Mouse (Mus musculus) limb, embryonic 14.5 days (tissue): ENCODE measurements around the gene Hist1h2an. TPM values are rescaled to one million over a fixed set of nuclear protein-coding genes. Genes with fewer than 3 reads are reported as not detected.
A peak's percentile ranks its signal among the peaks of the same experiment; 100 is the strongest.
"Not testable (repeated sequence)": the region's sequence is repeated elsewhere in the genome, so short reads cannot be mapped to it uniquely, and the experiment has no call there.

Experiments
- ATAC-seq: fragments of 200-750 bp; cut with Nextera tagmentation; 2 replicates; pipeline ENCODE4 v1.8.0; 2017; ENCODE audit warnings: low read depth, moderate number of reproducible peaks, moderate TSS enrichment; ENCODE audit not compliant: low FRiP score
- DNase-seq: peaks from one replicate; pipeline ENCODE4 v3.0.0-alpha.2; 2015; ENCODE audit warnings: low spot score
- H3K27ac ChIP-seq: fragments of 300-500 bp; sonication (generic); replicated peaks from 2 replicates; pipeline ENCODE4 v1.5.1; 2014; ENCODE audit warnings: low read depth, mild to moderate bottlenecking, low read length, moderate library complexity, mixed read lengths
- H3K27me3 ChIP-seq: fragments of 300-500 bp; sonication (generic); 2 replicates; pipeline ENCODE4 v1.6.1; 2014; ENCODE audit warnings: low read length, mixed read lengths; ENCODE audit not compliant: control insufficient read depth, insufficient read depth
- H3K36me3 ChIP-seq: fragments of 300-500 bp; sonication (generic); 2 replicates; pipeline ENCODE4 v1.6.1; 2014; ENCODE audit warnings: mild to moderate bottlenecking, low read length, moderate library complexity, mixed read lengths; ENCODE audit not compliant: control insufficient read depth, insufficient read depth
- H3K4me1 ChIP-seq: fragments of 300-500 bp; sonication (generic); 2 replicates; pipeline ENCODE4 v1.6.1; 2014; ENCODE audit warnings: antibody characterized with exemption, low read length, mixed read lengths; ENCODE audit not compliant: control insufficient read depth, insufficient read depth
- H3K4me2 ChIP-seq: fragments of 300-500 bp; sonication (generic); replicated peaks from 2 replicates; pipeline ENCODE4 v1.6.1; 2014; ENCODE audit warnings: low read depth, mild to moderate bottlenecking, low read length, moderate library complexity; ENCODE audit not compliant: severe bottlenecking
- H3K4me3 ChIP-seq: fragments of 300-500 bp; sonication (generic); replicated peaks from 2 replicates; pipeline ENCODE4 v1.5.1; 2014; ENCODE audit warnings: low read length
- H3K9ac ChIP-seq: fragments of 300-500 bp; sonication (generic); 2 replicates; pipeline ENCODE4 v1.6.1; 2014; ENCODE audit warnings: mild to moderate bottlenecking, low read depth, low read length, moderate library complexity; ENCODE audit not compliant: severe bottlenecking
- H3K9me3 ChIP-seq: fragments of 300-500 bp; sonication (generic); 2 replicates; pipeline ENCODE4 v1.6.1; 2016; ENCODE audit warnings: low read length; ENCODE audit not compliant: control insufficient read depth
- POLR2A ChIP-seq: fragments of 200-500 bp; IDR thresholded peaks from 2 replicates; pipeline ENCODE4 v1.8.0; 2012; ENCODE audit warnings: inconsistent platforms, mild to moderate bottlenecking, moderate library complexity, borderline replicate concordance; ENCODE audit not compliant: insufficient read depth, insufficient read length; ENCODE audit errors: extremely low read depth
- WGBS: fragments of 180-500 bp; shearing (Covaris S2); extraction: QIAGEN DNeasy Blood & Tissue Kit; methylation state at CpG from one replicate; pipeline ENCODE4 v1.1.7; 2014; 5-methylcytosine and 5-hydroxymethylcytosine counted together
- microRNA-seq: library from miRNA; unstranded; fragments of <30 nt; microRNA quantifications from one replicate; pipeline ENCODE4, GENCODE M21; 2016
- polyA plus RNA-seq, 2 experiments: library from polyadenylated mRNA; depleted of rRNA in 1 of 2; stranded (reverse) in 1 of 2; unstranded in 1 of 2; fragments of >200 nt; fragmentation: Nextera tagmentation in 1 of 2; extraction: Ambion mirVana in 1 of 2; gene quantifications; 2 replicates each; pipeline versions ENCODE4 v1.2.1 to v1.2.3; 2012 to 2014

Gene Hist1h2an
- polyA plus RNA-seq, 2 experiments, result 6.1 to 9.3 TPM

- WGBS, result under 1% methylated on average over 44 of the region's 56 CpGs
- Histone ChIP-seq H3K4me1 (peaks cover 23% of the 10 kb centered on the region), H3K9ac (peak within 1 kb of the TSS; percentile 57), H3K4me2 (peak within 1 kb of the TSS; percentile 83), H3K27ac (peak within 1 kb of the TSS; percentile 94), H3K4me3 (peak within 1 kb of the TSS; percentile 52)
- H3K27me3 ChIP-seq, H3K36me3 ChIP-seq, H3K9me3 ChIP-seq: not testable (repeated sequence)
- TF ChIP-seq POLR2A, result peak; percentile 95; the same call in 1 of the 2 replicates
- peak; percentile 94 for DNase-seq
- peak; percentile 83 for ATAC-seq
These were observed 36.6 kb downstream of the Hist1h2an start, which contains the start of gene Hist1h4k for GRCm38 (mm10) chr13:21750159-21751017. Hist1h4k (minus strand) TSS chr13:21750505.

- no peaks in the 10 kb centered on the region for H3K27me3 ChIP-seq
- peak overlapping the region; percentile 94 for H3K27ac ChIP-seq
- H3K4me1 ChIP-seq, result peaks cover 20% of the 10 kb centered on the region
- DNase-seq, result peak; percentile 60
- peak overlapping the region; percentile 52 for H3K4me3 ChIP-seq
- H3K9ac ChIP-seq, result peak overlapping the region; percentile 57
- peak; percentile 28; the same call in 1 of the 2 replicates for TF ChIP-seq POLR2A
- H3K4me2 ChIP-seq, result peak overlapping the region; percentile 83
- no peaks in the 10 kb centered on the region for H3K9me3 ChIP-seq
- ATAC-seq, result no peak
- no peaks in the 10 kb centered on the region for H3K36me3 ChIP-seq
- WGBS, result 6% methylated on average over 5 of the region's 5 CpGs
These were observed 37.4 kb downstream of the Hist1h2an start for GRCm38 (mm10) chr13:21749387-21750158.

GRCm38 (mm10) chr13:21745006-21745405 is 42.0 kb downstream of the Hist1h2an start:
- ATAC-seq (no peak), DNase-seq (no peak)
- Histone ChIP-seq H3K27ac (no peak overlapping the region), H3K36me3 (no peaks in the 10 kb centered on the region), H3K4me3 (no peak overlapping the region), H3K9ac (no peak overlapping the region), H3K27me3 (no peaks in the 10 kb centered on the region), H3K4me1 (peaks cover 11% of the 10 kb centered on the region), H3K4me2 (no peak overlapping the region), H3K9me3 (no peaks in the 10 kb centered on the region)
- no peak for TF ChIP-seq POLR2A
- 90% methylated on average over 1 of the region's 1 CpGs for WGBS

Small RNA genes lying within 50 kb of the gene (microRNA-seq; reads per million reads assigned to microRNA genes)
- gene Gm19658 (not detected), gene Gm44346 (not detected), gene Gm44454 (not detected), gene Gm44466 (not detected)

Other genes starting within 250 kb of the Hist1h2an start
- not detected in 2 replicates for gene Olfr1366, start 244.4 kb downstream of the Hist1h2an start, polyA plus RNA-seq (2012; rRNA removed)
- 0.15 and 0.30 TPM in 2 replicates for gene Olfr1366, start 244.4 kb downstream of the Hist1h2an start, polyA plus RNA-seq (2014; fragmentation: Nextera tagmentation; extraction: Ambion mirVana)
- not detected in 2 replicates for gene Olfr1535, start 227.3 kb downstream of the Hist1h2an start, polyA plus RNA-seq (2012; rRNA removed)
- gene Olfr1535, start 227.3 kb downstream of the Hist1h2an start, polyA plus RNA-seq (2014; fragmentation: Nextera tagmentation; extraction: Ambion mirVana), result not detected in 2 replicates
- gene Olfr1364, start 205.5 kb downstream of the Hist1h2an start, polyA plus RNA-seq (2012; rRNA removed), result not detected in 2 replicates
- gene Olfr1364, start 205.5 kb downstream of the Hist1h2an start, polyA plus RNA-seq (2014; fragmentation: Nextera tagmentation; extraction: Ambion mirVana), result not detected in 2 replicates
- not detected in 2 replicates for gene Olfr1362, start 173.2 kb downstream of the Hist1h2an start, polyA plus RNA-seq (2012; rRNA removed)
- gene Olfr1362, start 173.2 kb downstream of the Hist1h2an start, polyA plus RNA-seq (2014; fragmentation: Nextera tagmentation; extraction: Ambion mirVana), result not detected in 2 replicates
- gene Olfr11, start 144.7 kb downstream of the Hist1h2an start, polyA plus RNA-seq (2012; rRNA removed), result not detected in 2 replicates
- gene Olfr11, start 144.7 kb downstream of the Hist1h2an start, polyA plus RNA-seq (2014; fragmentation: Nextera tagmentation; extraction: Ambion mirVana), result not detected in 2 replicates
- not detected in 2 replicates for gene Olfr1361, start 123.8 kb downstream of the Hist1h2an start, polyA plus RNA-seq (2012; rRNA removed)
- gene Olfr1361, start 123.8 kb downstream of the Hist1h2an start, polyA plus RNA-seq (2014; fragmentation: Nextera tagmentation; extraction: Ambion mirVana), result not detected in 2 replicates
- not detected in 2 replicates for gene Olfr1360, start 109.8 kb downstream of the Hist1h2an start, polyA plus RNA-seq (2012; rRNA removed)
- gene Olfr1360, start 109.8 kb downstream of the Hist1h2an start, polyA plus RNA-seq (2014; fragmentation: Nextera tagmentation; extraction: Ambion mirVana), result not detected in 2 replicates
- not detected in 2 replicates for gene Olfr1359, start 89.1 kb downstream of the Hist1h2an start, polyA plus RNA-seq (2012; rRNA removed)
- not detected in 2 replicates for gene Olfr1359, start 89.1 kb downstream of the Hist1h2an start, polyA plus RNA-seq (2014; fragmentation: Nextera tagmentation; extraction: Ambion mirVana)
- gene Hist1h2bl, start 71.1 kb downstream of the Hist1h2an start, polyA plus RNA-seq (2012; rRNA removed), result 15.9 and 20.8 TPM in 2 replicates
- 2.4 and 4.4 TPM in 2 replicates for gene Hist1h2bl, start 71.1 kb downstream of the Hist1h2an start, polyA plus RNA-seq (2014; fragmentation: Nextera tagmentation; extraction: Ambion mirVana)
- gene Hist1h2ai, start 70.8 kb downstream of the Hist1h2an start, polyA plus RNA-seq (2012; rRNA removed), result 17.5 and 34.8 TPM in 2 replicates
- 30.7 and 38.1 TPM in 2 replicates for gene Hist1h2ai, start 70.8 kb downstream of the Hist1h2an start, polyA plus RNA-seq (2014; fragmentation: Nextera tagmentation; extraction: Ambion mirVana)
- 34.5 and 61.8 TPM in 2 replicates for gene Hist1h3h, start 69.6 kb downstream of the Hist1h2an start, polyA plus RNA-seq (2012; rRNA removed)
- gene Hist1h3h, start 69.6 kb downstream of the Hist1h2an start, polyA plus RNA-seq (2014; fragmentation: Nextera tagmentation; extraction: Ambion mirVana), result 18.4 and 18.6 TPM in 2 replicates
- 15.1 and 19.3 TPM in 2 replicates for gene Hist1h2bm, start 65.2 kb downstream of the Hist1h2an start, polyA plus RNA-seq (2012; rRNA removed)
- gene Hist1h2bm, start 65.2 kb downstream of the Hist1h2an start, polyA plus RNA-seq (2014; fragmentation: Nextera tagmentation; extraction: Ambion mirVana), result 4.8 and 6.3 TPM in 2 replicates
- gene Hist1h4j, start 52.2 kb downstream of the Hist1h2an start, polyA plus RNA-seq (2012; rRNA removed), result 13.7 and 13.8 TPM in 2 replicates
- gene Hist1h4j, start 52.2 kb downstream of the Hist1h2an start, polyA plus RNA-seq (2014; fragmentation: Nextera tagmentation; extraction: Ambion mirVana), result 1.00 and 1.3 TPM in 2 replicates
- 22.1 and 22.3 TPM in 2 replicates for gene Hist1h4k, start 36.7 kb downstream of the Hist1h2an start, polyA plus RNA-seq (2012; rRNA removed)
- 1.4 and 4.0 TPM in 2 replicates for gene Hist1h4k, start 36.7 kb downstream of the Hist1h2an start, polyA plus RNA-seq (2014; fragmentation: Nextera tagmentation; extraction: Ambion mirVana)
- 26.8 and 28.1 TPM in 2 replicates for gene Hist1h2ak, start 33.4 kb downstream of the Hist1h2an start, polyA plus RNA-seq (2012; rRNA removed)
- gene Hist1h2ak, start 33.4 kb downstream of the Hist1h2an start, polyA plus RNA-seq (2014; fragmentation: Nextera tagmentation; extraction: Ambion mirVana), result 11.0 and 17.9 TPM in 2 replicates
- 15.3 and 18.4 TPM in 2 replicates for gene Hist1h2bn, start 33.1 kb downstream of the Hist1h2an start, polyA plus RNA-seq (2012; rRNA removed)
- 3.2 and 3.4 TPM in 2 replicates for gene Hist1h2bn, start 33.1 kb downstream of the Hist1h2an start, polyA plus RNA-seq (2014; fragmentation: Nextera tagmentation; extraction: Ambion mirVana)
- 5.9 and 6.7 TPM in 2 replicates for gene Hist1h1b, start 6.6 kb downstream of the Hist1h2an start, polyA plus RNA-seq (2012; rRNA removed)
- 8.9 and 13.0 TPM in 2 replicates for gene Hist1h1b, start 6.6 kb downstream of the Hist1h2an start, polyA plus RNA-seq (2014; fragmentation: Nextera tagmentation; extraction: Ambion mirVana)
- gene Hist1h3i, start 3.8 kb downstream of the Hist1h2an start, polyA plus RNA-seq (2012; rRNA removed), result 39.9 and 59.2 TPM in 2 replicates
- 142 and 166 TPM in 2 replicates for gene Hist1h3i, start 3.8 kb downstream of the Hist1h2an start, polyA plus RNA-seq (2014; fragmentation: Nextera tagmentation; extraction: Ambion mirVana)
- gene Hist1h2bp, start 243 bp upstream of the Hist1h2an start, polyA plus RNA-seq (2012; rRNA removed), result 1.8 and 2.2 TPM in 2 replicates
- 1.9 and 2.1 TPM in 2 replicates for gene Hist1h2bp, start 243 bp upstream of the Hist1h2an start, polyA plus RNA-seq (2014; fragmentation: Nextera tagmentation; extraction: Ambion mirVana)
- 18.4 and 18.7 TPM in 2 replicates for gene Hist1h2bq, start 23.0 kb upstream of the Hist1h2an start, polyA plus RNA-seq (2012; rRNA removed)
- 20.2 and 24.7 TPM in 2 replicates for gene Hist1h2bq, start 23.0 kb upstream of the Hist1h2an start, polyA plus RNA-seq (2014; fragmentation: Nextera tagmentation; extraction: Ambion mirVana)
- gene Hist1h2ao, start 23.2 kb upstream of the Hist1h2an start, polyA plus RNA-seq (2012; rRNA removed), result not detected in 2 replicates
- gene Hist1h2ao, start 23.2 kb upstream of the Hist1h2an start, polyA plus RNA-seq (2014; fragmentation: Nextera tagmentation; extraction: Ambion mirVana), result 2.1 TPM in 1 of 2 replicates, not detected in the other
- gene Hist1h4m, start 24.5 kb upstream of the Hist1h2an start, polyA plus RNA-seq (2012; rRNA removed), result not detected in 2 replicates
- not detected in 2 replicates for gene Hist1h4m, start 24.5 kb upstream of the Hist1h2an start, polyA plus RNA-seq (2014; fragmentation: Nextera tagmentation; extraction: Ambion mirVana)
- 30.3 and 31.8 TPM in 2 replicates for gene Hist1h4n, start 45.0 kb upstream of the Hist1h2an start, polyA plus RNA-seq (2012; rRNA removed)
- gene Hist1h4n, start 45.0 kb upstream of the Hist1h2an start, polyA plus RNA-seq (2014; fragmentation: Nextera tagmentation; extraction: Ambion mirVana), result 15.6 and 21.5 TPM in 2 replicates
- 60.6 and 133 TPM in 2 replicates for gene Hist1h2ap, start 46.3 kb upstream of the Hist1h2an start, polyA plus RNA-seq (2012; rRNA removed)
- gene Hist1h2ap, start 46.3 kb upstream of the Hist1h2an start, polyA plus RNA-seq (2014; fragmentation: Nextera tagmentation; extraction: Ambion mirVana), result 3,378 and 3,605 TPM in 2 replicates
- 7.1 and 24.1 TPM in 2 replicates for gene Hist1h2br, start 46.5 kb upstream of the Hist1h2an start, polyA plus RNA-seq (2012; rRNA removed)
- 19.2 and 25.2 TPM in 2 replicates for gene Hist1h2br, start 46.5 kb upstream of the Hist1h2an start, polyA plus RNA-seq (2014; fragmentation: Nextera tagmentation; extraction: Ambion mirVana)
- 7.5 and 8.3 TPM in 2 replicates for gene Zfp184, start 157.9 kb upstream of the Hist1h2an start, polyA plus RNA-seq (2012; rRNA removed)
- gene Zfp184, start 157.9 kb upstream of the Hist1h2an start, polyA plus RNA-seq (2014; fragmentation: Nextera tagmentation; extraction: Ambion mirVana), result 12.7 and 17.2 TPM in 2 replicates
- gene Pom121l2, start 194.0 kb upstream of the Hist1h2an start, polyA plus RNA-seq (2012; rRNA removed), result 0.09 and 0.17 TPM in 2 replicates
- gene Pom121l2, start 194.0 kb upstream of the Hist1h2an start, polyA plus RNA-seq (2014; fragmentation: Nextera tagmentation; extraction: Ambion mirVana), result 0.11 and 0.18 TPM in 2 replicates
- 1.1 and 1.6 TPM in 2 replicates for gene Prss16, start 222.5 kb upstream of the Hist1h2an start, polyA plus RNA-seq (2012; rRNA removed)
- 0.51 and 0.57 TPM in 2 replicates for gene Prss16, start 222.5 kb upstream of the Hist1h2an start, polyA plus RNA-seq (2014; fragmentation: Nextera tagmentation; extraction: Ambion mirVana)
- gene Hist1h2ah, start 248.3 kb upstream of the Hist1h2an start, polyA plus RNA-seq (2012; rRNA removed), result 5.5 and 14.9 TPM in 2 replicates
- 6.5 and 22.1 TPM in 2 replicates for gene Hist1h2ah, start 248.3 kb upstream of the Hist1h2an start, polyA plus RNA-seq (2014; fragmentation: Nextera tagmentation; extraction: Ambion mirVana)
- gene Hist1h2bk, start 248.7 kb upstream of the Hist1h2an start, polyA plus RNA-seq (2012; rRNA removed), result 24.6 and 30.5 TPM in 2 replicates
- 6.9 and 7.1 TPM in 2 replicates for gene Hist1h2bk, start 248.7 kb upstream of the Hist1h2an start, polyA plus RNA-seq (2014; fragmentation: Nextera tagmentation; extraction: Ambion mirVana)